31 mouse cellular contexts compared by ENCODE assay signal in genomic region chr11:66537820-66538219, GRCm38 (mm10). TPM values are rescaled to one million over a fixed set of nuclear protein-coding genes. Genes with fewer than 3 reads are reported as not detected.
"Had no signal": no experiment of that assay in that cellular context is flagged by ENCODE, and none has a peak within 500 bp of the region (broad histone marks: within the 10 kb centered on the region; RNA-seq: fewer than 3 reads in every experiment).

No protein-coding gene starts in this region.

- H3K27ac ChIP-seq: left cerebral cortex, adult 2 months; limb, embryonic 10.5 days; limb, embryonic 12.5 days; limb, embryonic 13.5 days; limb, embryonic 15.5 days; liver, embryonic 12.5 days; liver, embryonic 13.5 days; liver, embryonic 14.5 days; liver, embryonic 15.5 days; lung, embryonic 15.5 days; macrophage; midbrain, embryonic 10.5 days; midbrain, embryonic 12.5 days; midbrain, embryonic 13.5 days; midbrain, embryonic 15.5 days had no signal

- H3K4me3 ChIP-seq: left cerebral cortex, adult 2 months; limb, embryonic 10.5 days; limb, embryonic 12.5 days; limb, embryonic 13.5 days; limb, embryonic 15.5 days; liver, embryonic 12.5 days; liver, embryonic 13.5 days; liver, embryonic 15.5 days; lung, embryonic 15.5 days; megakaryocyte, embryonic 14.5 days; midbrain, embryonic 10.5 days; midbrain, embryonic 12.5 days; midbrain, embryonic 13.5 days; midbrain, embryonic 15.5 days had no signal

- H3K4me2 ChIP-seq: limb, embryonic 12.5 days; limb, embryonic 13.5 days; limb, embryonic 15.5 days; liver, embryonic 11.5 days; liver, embryonic 12.5 days; liver, embryonic 13.5 days; liver, embryonic 15.5 days; lung, embryonic 14.5 days; lung, embryonic 15.5 days; midbrain, embryonic 11.5 days; midbrain, embryonic 12.5 days; midbrain, embryonic 13.5 days; midbrain, embryonic 15.5 days had no signal

- DNase-seq: left cerebral cortex, postnatal 4 days; liver; liver, embryonic 13.5 days; liver, postnatal 0 days; lung, adult 18-20 months; lung, adult 2 months; lung, embryonic 14.5 days; lung, postnatal 10 days; lung, postnatal 14 days; lung, postnatal 36 days; lung, postnatal 4 days; midbrain, embryonic 14.5 days had no signal

- H3K4me1 ChIP-seq: limb, embryonic 12.5 days; limb, embryonic 13.5 days; limb, embryonic 15.5 days; liver, embryonic 12.5 days; liver, embryonic 13.5 days; liver, embryonic 15.5 days; lung, embryonic 15.5 days; megakaryocyte, embryonic 14.5 days; midbrain, embryonic 12.5 days; midbrain, embryonic 13.5 days; midbrain, embryonic 15.5 days had no signal

- H3K36me3 ChIP-seq: limb, embryonic 10.5 days; limb, embryonic 12.5 days; limb, embryonic 13.5 days; limb, embryonic 15.5 days; liver, embryonic 12.5 days; liver, embryonic 13.5 days; liver, embryonic 15.5 days; lung, embryonic 15.5 days; midbrain, embryonic 10.5 days; midbrain, embryonic 12.5 days; midbrain, embryonic 13.5 days; midbrain, embryonic 15.5 days had no signal

- H3K27me3 ChIP-seq: limb, embryonic 12.5 days; limb, embryonic 15.5 days; liver, embryonic 12.5 days; liver, embryonic 13.5 days; liver, embryonic 15.5 days; lung, embryonic 15.5 days; megakaryocyte, embryonic 14.5 days; midbrain, embryonic 13.5 days had no signal

RNA-seq across cellular contexts. Expression of gene Shisa6, which starts 12.1 kb away (rescaled TPM):
- polyA plus RNA-seq: liver, adult 2 months; liver, embryonic 13.5 days; liver, embryonic 15.5 days; liver, embryonic 16.5 days; liver, postnatal 0 days; macrophage had no signal
